ENCODE assay signal across 11 mouse cellular contexts in the genomic region with DNA sequence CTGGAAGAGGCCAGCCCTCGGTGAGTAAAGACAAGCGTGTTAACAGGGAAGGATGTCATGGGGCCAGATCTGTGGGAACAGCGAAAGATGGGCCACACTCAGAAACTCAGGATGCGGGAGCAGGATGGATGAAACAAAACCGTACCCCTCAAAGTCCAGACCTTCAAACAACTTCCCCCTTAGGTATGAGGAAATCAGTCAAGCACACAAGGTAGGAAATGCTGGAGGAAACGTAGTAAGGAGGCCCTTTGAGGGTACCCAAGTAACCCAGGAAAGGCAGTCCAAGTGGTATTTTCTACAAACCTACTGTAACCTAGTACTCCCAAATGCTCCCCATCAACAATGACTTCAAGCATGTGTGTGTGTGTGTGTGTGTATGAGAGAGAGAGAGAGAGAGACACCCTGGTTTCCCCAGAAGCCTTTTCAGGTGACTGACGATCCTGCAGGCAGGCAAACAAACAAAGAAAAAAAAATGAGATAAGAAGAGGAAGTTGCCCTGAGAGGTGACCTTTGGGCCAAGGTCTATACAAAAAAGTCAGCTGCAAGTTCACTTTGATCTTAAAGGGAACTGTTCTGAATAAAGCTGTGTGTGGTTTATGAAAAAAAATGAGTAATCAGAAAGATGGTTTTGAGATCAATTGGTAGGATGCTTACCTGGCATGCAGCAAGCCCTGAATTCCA. TPM values are rescaled to one million over a fixed set of nuclear protein-coding genes. Genes with fewer than 3 reads are reported as not detected.
A peak's percentile ranks its signal among the peaks of the same experiment; 100 is the strongest.
DNase-seq lines count a peak whose midpoint lies in the region; ATAC-seq and TF ChIP-seq lines count a peak whose summit lies in the region.
"Had no signal": no experiment of that assay in that cellular context is flagged by ENCODE, and none has a peak within 500 bp of the region (broad histone marks: within the 10 kb centered on the region; RNA-seq: fewer than 3 reads in every experiment).

No protein-coding gene starts in this region.

- intact Hi-C loops in gastrocnemius, adult 2 months (cut with DNase I), result loop anchor here (5.0 kb wide), 1 partner anchor 45 kb away; no protein-coding TSS in a partner anchor
- intact Hi-C loops in gastrocnemius, postnatal 14 days (cut with DNase I; ENCODE audit: low total_unique reads), result no loop called here
- intact Hi-C loops in left cerebral cortex, postnatal 4 days (cut with DNase I), result no loop called here

- no peak for TF ChIP-seq CTCF in gastrocnemius, adult 2 months (IDR thresholded peaks at IDR 0.05)

- DNase-seq in gastrocnemius, adult 2 months, result no peak
- DNase-seq in gastrocnemius, postnatal 14 days, result no peak
- DNase-seq in lung, postnatal 10 days, result no peak
- DNase-seq in left cerebral cortex, postnatal 4 days, result no peak
- no peak for DNase-seq in cerebellum, postnatal 25 days
- DNase-seq: kidney, postnatal 14 days had no signal

- no peak overlapping the region for H3K4me2 ChIP-seq in lung, embryonic 15.5 days
- H3K4me2 ChIP-seq: forebrain, embryonic 12.5 days had no signal

- no peak overlapping the region for H3K4me3 ChIP-seq in gastrocnemius, adult 2 months
- no peak overlapping the region for H3K4me3 ChIP-seq in lung, embryonic 15.5 days
- H3K4me3 ChIP-seq: forebrain, embryonic 12.5 days; limb, embryonic 10.5 days had no signal

- no peak for ATAC-seq in lung, embryonic 15.5 days (ENCODE audit: borderline replicate concordance, extremely low read depth, low FRiP score, low TSS enrichment)
- peak; percentile 60 for ATAC-seq in granulocyte monocyte progenitor cell, adult 5-6 weeks (replicated peaks; ENCODE audit: poor library complexity, severe bottlenecking)
- peak; percentile 80 for ATAC-seq in neutrophil, adult 5-6 weeks (ENCODE audit: extremely low read depth, insufficient number of reproducible peaks, low FRiP score, poor library complexity, severe bottlenecking)

- H3K27me3 ChIP-seq in lung, embryonic 15.5 days, result no peaks in the 10 kb centered on the region
- H3K27me3 ChIP-seq: forebrain, embryonic 12.5 days had no signal

- peak overlapping the region; percentile 97 for H3K27ac ChIP-seq in gastrocnemius, adult 2 months
- H3K27ac ChIP-seq in lung, embryonic 15.5 days, result 0 out of 2 replicates have a peak overlapping the region, but pooled peaks have one; percentile 42
- H3K27ac ChIP-seq: forebrain, embryonic 12.5 days; limb, embryonic 10.5 days had no signal

- H3K9ac ChIP-seq in lung, embryonic 15.5 days, result no peak overlapping the region
- H3K9ac ChIP-seq: forebrain, embryonic 12.5 days had no signal

- no peaks in the 10 kb centered on the region for H3K36me3 ChIP-seq in lung, embryonic 15.5 days
- H3K36me3 ChIP-seq: forebrain, embryonic 12.5 days; limb, embryonic 10.5 days had no signal

- peaks cover 13% of the 10 kb centered on the region for H3K4me1 ChIP-seq in lung, embryonic 15.5 days
- H3K4me1 ChIP-seq: forebrain, embryonic 12.5 days had no signal

- 62% methylated on average over 7 of the region's 7 CpGs for WGBS in lung, embryonic 15.5 days

- no peaks in the 10 kb centered on the region for H3K9me3 ChIP-seq in lung, embryonic 15.5 days
- H3K9me3 ChIP-seq: forebrain, embryonic 12.5 days; limb, embryonic 10.5 days had no signal

RNA-seq across cellular contexts. Expression of a gene that starts 23.7 kb away (rescaled TPM):
- 10 to 100 TPM; 27.9 to 34.5 TPM for total RNA-seq in gastrocnemius, adult 2 months (2021)
- total RNA-seq in gastrocnemius, postnatal 14 days (2021), result 10 to 100 TPM; 35.5 to 36.4 TPM
- 58.5 and 59.2 TPM in 2 replicates for polyA plus RNA-seq in lung, embryonic 15.5 days (2015; fragmentation: Nextera tagmentation; extraction: Ambion mirVana)
- total RNA-seq in granulocyte monocyte progenitor cell, adult 5-6 weeks (2014; fragmentation: Nextera tagmentation), result 51.4 and 64.8 TPM in 2 replicates
- 60.6 and 88.9 TPM in 2 replicates for total RNA-seq in granulocyte monocyte progenitor cell, adult 5-6 weeks (2017)
- total RNA-seq in neutrophil, adult 5-6 weeks (2017), result 14.5 and 15.8 TPM in 2 replicates
- 10 to 100 TPM; 21.0 to 22.4 TPM for total RNA-seq in left cerebral cortex, postnatal 4 days (2021)

RNA-seq across cellular contexts. Expression of a gene that starts 23.8 kb away (rescaled TPM):
- total RNA-seq in gastrocnemius, adult 2 months (2021), result 10 to 100 TPM; 10.9 to 11.5 TPM
- total RNA-seq in gastrocnemius, postnatal 14 days (2021), result 10 to 100 TPM; 10.5 to 13.5 TPM
- 43.0 and 45.1 TPM in 2 replicates for polyA plus RNA-seq in lung, embryonic 15.5 days (2015; fragmentation: Nextera tagmentation; extraction: Ambion mirVana)
- total RNA-seq in granulocyte monocyte progenitor cell, adult 5-6 weeks (2014; fragmentation: Nextera tagmentation), result 24.7 and 31.1 TPM in 2 replicates
- total RNA-seq in granulocyte monocyte progenitor cell, adult 5-6 weeks (2017), result 8.6 and 10.5 TPM in 2 replicates
- 46.8 and 57.8 TPM in 2 replicates for total RNA-seq in neutrophil, adult 5-6 weeks (2017)
- total RNA-seq in left cerebral cortex, postnatal 4 days (2021), result 10 to 100 TPM; 56.1 to 59.6 TPM
